In the genomic region with DNA sequence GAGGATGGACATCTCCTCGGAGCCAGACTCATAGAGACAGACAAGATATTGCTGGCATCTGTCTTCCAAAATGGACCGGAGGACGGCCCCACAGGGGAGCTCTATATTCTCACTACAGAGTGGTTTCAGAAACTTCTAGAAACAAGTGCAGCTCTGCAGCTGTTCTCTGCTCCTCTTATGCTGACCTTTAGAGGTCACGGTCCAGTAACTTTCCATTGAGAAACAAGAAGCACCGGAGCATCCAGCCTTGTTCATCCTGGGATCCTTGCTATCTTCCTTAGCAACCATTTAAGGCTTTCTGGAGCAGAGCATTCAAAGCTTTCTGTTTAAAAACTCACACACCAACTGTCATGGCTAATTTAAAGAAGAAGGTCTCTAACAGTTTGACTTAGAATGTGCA, we compare ENCODE assay signal across 23 mouse cellular contexts.
"Had no signal": no experiment of that assay in that cellular context is flagged by ENCODE, and none has a peak within 500 bp of the region (broad histone marks: within the 10 kb centered on the region; RNA-seq: fewer than 3 reads in every experiment).

No protein-coding gene starts in this region.

- H3K9ac ChIP-seq: heart, embryonic 12.5 days; hindbrain, embryonic 12.5 days; hindbrain, embryonic 14.5 days; intestine, embryonic 15.5 days; limb, embryonic 13.5 days; limb, embryonic 15.5 days; liver, embryonic 12.5 days; liver, embryonic 14.5 days had no signal

- H3K27ac ChIP-seq: gastrocnemius, adult 2 months; heart, embryonic 10.5 days; hindbrain, embryonic 10.5 days; hindbrain, embryonic 12.5 days; hindbrain, embryonic 14.5 days; intestine, embryonic 15.5 days; limb, embryonic 13.5 days; limb, embryonic 15.5 days; liver, embryonic 12.5 days; liver, embryonic 14.5 days had no signal

- H3K4me3 ChIP-seq: gastrocnemius, adult 2 months; heart, embryonic 10.5 days; heart, embryonic 12.5 days; hindbrain, embryonic 10.5 days; hindbrain, embryonic 12.5 days; intestine, embryonic 15.5 days; limb, embryonic 13.5 days; limb, embryonic 15.5 days; liver, embryonic 12.5 days had no signal

- H3K4me1 ChIP-seq: heart, embryonic 10.5 days; heart, embryonic 12.5 days; hindbrain, embryonic 12.5 days; intestine, embryonic 15.5 days; limb, embryonic 13.5 days; limb, embryonic 15.5 days; liver, embryonic 12.5 days had no signal

- DNase-seq: gastrocnemius, adult 2 months; gastrocnemius, postnatal 10 days; gastrocnemius, postnatal 25 days; heart, adult 18-20 months; heart, postnatal 10 days; heart, postnatal 4 days; layer of hippocampus, adult 9-11 months; layer of hippocampus, postnatal 36 days; left cerebral cortex, postnatal 4 days had no signal

- H3K27me3 ChIP-seq: heart, embryonic 12.5 days; hindbrain, embryonic 12.5 days; intestine, embryonic 15.5 days; limb, embryonic 13.5 days; limb, embryonic 15.5 days; liver, embryonic 12.5 days had no signal

- H3K4me2 ChIP-seq: heart, embryonic 12.5 days; hindbrain, embryonic 12.5 days; hindbrain, embryonic 14.5 days; intestine, embryonic 15.5 days; limb, embryonic 13.5 days; limb, embryonic 15.5 days; liver, embryonic 12.5 days had no signal

- H3K36me3 ChIP-seq: heart, embryonic 10.5 days; heart, embryonic 12.5 days; hindbrain, embryonic 10.5 days; hindbrain, embryonic 12.5 days; intestine, embryonic 15.5 days; limb, embryonic 13.5 days; limb, embryonic 15.5 days; liver, embryonic 12.5 days had no signal

- H3K9me3 ChIP-seq: heart, embryonic 10.5 days; heart, embryonic 12.5 days; intestine, embryonic 15.5 days; limb, embryonic 13.5 days; limb, embryonic 15.5 days had no signal

- ATAC-seq: forebrain, embryonic 16.5 days; hindbrain, embryonic 16.5 days; inflammation-experienced regulatory T-cells, adult 6 months; intestine, embryonic 15.5 days; intestine, postnatal 0 days; liver, embryonic 12.5 days had no signal
